Mouse (Mus musculus): ENCODE results near the gene Surf2.

DNA sequence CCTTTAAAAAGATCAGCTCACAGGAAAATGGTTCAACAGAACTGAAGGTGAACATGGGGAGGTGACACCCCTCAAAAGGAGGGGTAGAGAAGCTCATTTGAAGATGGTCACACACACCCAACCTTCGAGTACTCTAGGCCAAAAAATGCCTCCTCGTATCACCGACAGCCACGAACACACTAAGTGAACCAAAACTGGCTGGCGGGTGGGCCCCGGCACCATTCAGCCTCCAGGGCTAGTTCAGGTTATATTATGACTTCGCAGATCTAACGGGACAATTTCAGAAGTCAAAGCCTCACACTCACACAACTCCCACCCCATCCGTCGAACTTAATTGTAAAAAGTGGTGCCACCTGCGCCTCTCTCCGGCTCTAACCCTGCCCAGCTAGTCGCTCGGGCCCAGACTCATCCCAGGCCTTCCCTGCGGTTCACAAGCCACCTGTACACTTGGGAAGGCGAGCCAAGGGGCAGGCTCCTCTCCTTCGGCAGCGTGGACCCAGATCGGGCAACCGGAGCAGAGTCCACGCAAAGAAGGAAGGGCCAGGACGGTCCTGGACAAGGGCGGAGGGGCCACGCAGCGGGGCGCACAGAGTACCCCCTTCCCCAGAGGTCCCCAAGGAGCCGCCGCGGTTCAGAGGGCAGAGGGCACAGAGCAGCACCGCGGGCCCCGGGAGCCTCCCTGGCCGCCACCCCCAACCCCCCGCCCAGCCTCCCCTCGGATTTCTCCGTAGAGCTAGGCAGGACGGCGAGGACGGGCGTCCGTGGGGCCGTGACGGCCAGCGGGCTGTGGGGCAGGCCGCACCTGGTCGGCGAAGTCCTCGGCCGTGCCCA is 16.5 kb downstream of the Surf2 start:
- TF ChIP-seq GATA1 (IDR thresholded peaks at IDR 0.05; ENCODE audit: borderline replicate concordance, low read length), result no peak
- no peak for TF ChIP-seq FLI1 (IDR thresholded peaks at IDR 0.05; ENCODE audit: low read length)
